14 mouse cellular contexts compared by ENCODE assay signal in genomic region chr17:27712832-27713231, GRCm38 (mm10). TPM values are rescaled to one million over a fixed set of nuclear protein-coding genes. Genes with fewer than 3 reads are reported as not detected.
A peak's percentile ranks its signal among the peaks of the same experiment; 100 is the strongest.
DNase-seq lines count a peak whose midpoint lies in the region; ATAC-seq lines count a peak whose summit lies in the region.
"Had no signal": no experiment of that assay in that cellular context is flagged by ENCODE, and none has a peak within 500 bp of the region (broad histone marks: within the 10 kb centered on the region; RNA-seq: fewer than 3 reads in every experiment).

No protein-coding gene starts in this region.

- H3K4me1 ChIP-seq in hindbrain, embryonic 13.5 days (replicated peaks): peaks cover 18% of the 10 kb centered on the region
- peaks cover 41% of the 10 kb centered on the region for H3K4me1 ChIP-seq in hindbrain, embryonic 10.5 days (replicated peaks)
- H3K4me1 ChIP-seq in midbrain, embryonic 14.5 days (ENCODE audit: control insufficient read depth, insufficient read depth, low read length): 0 out of 2 replicates have a peak, but pooled peaks cover 7% of the 10 kb centered on the region
- H3K4me1 ChIP-seq in midbrain, embryonic 10.5 days: peaks cover 40% of the 10 kb centered on the region
- H3K4me1 ChIP-seq in stomach, embryonic 16.5 days (ENCODE audit: control insufficient read depth, insufficient read depth, low read length): peaks cover 21% of the 10 kb centered on the region

- DNase-seq in adrenal gland, postnatal 10 days: peak; percentile 71
- DNase-seq in adrenal gland, adult 8-10 months: no peak
- DNase-seq in hindbrain, embryonic 10.5 days (ENCODE audit: low spot score): no peak
- DNase-seq in midbrain, embryonic 14.5 days: peak; percentile 40
- DNase-seq in midbrain, embryonic 10.5 days (ENCODE audit: low spot score): no peak
- DNase-seq in embryo, embryonic 10.5 days (ENCODE audit: low spot score): no peak
- DNase-seq: cerebellum, postnatal 36 days; liver; thymus, adult 2 months had no signal

- H3K4me3 ChIP-seq in hindbrain, embryonic 13.5 days: no peak overlapping the region
- no peak overlapping the region for H3K4me3 ChIP-seq in hindbrain, embryonic 10.5 days
- no peak overlapping the region for H3K4me3 ChIP-seq in midbrain, embryonic 14.5 days (replicated peaks; ENCODE audit: low read depth, low read length)
- no peak overlapping the region for H3K4me3 ChIP-seq in midbrain, embryonic 10.5 days
- no peak overlapping the region for H3K4me3 ChIP-seq in stomach, embryonic 16.5 days (replicated peaks; ENCODE audit: low read length)

- peaks cover 21% of the 10 kb centered on the region for H3K27me3 ChIP-seq in hindbrain, embryonic 13.5 days
- peaks cover 37% of the 10 kb centered on the region for H3K27me3 ChIP-seq in hindbrain, embryonic 10.5 days (ENCODE audit: insufficient read depth, poor library complexity, severe bottlenecking)
- no peaks in the 10 kb centered on the region for H3K27me3 ChIP-seq in midbrain, embryonic 14.5 days (ENCODE audit: control insufficient read depth, insufficient read depth, low read length)
- H3K27me3 ChIP-seq in midbrain, embryonic 10.5 days (ENCODE audit: low read depth, poor library complexity, severe bottlenecking): peaks cover 55% of the 10 kb centered on the region
- no peaks in the 10 kb centered on the region for H3K27me3 ChIP-seq in stomach, embryonic 16.5 days (ENCODE audit: control insufficient read depth, insufficient read depth, low read length)

- H3K4me2 ChIP-seq in hindbrain, embryonic 13.5 days: no peak overlapping the region
- no peak overlapping the region for H3K4me2 ChIP-seq in midbrain, embryonic 14.5 days (ENCODE audit: low read length)
- no peak overlapping the region for H3K4me2 ChIP-seq in stomach, embryonic 16.5 days (ENCODE audit: low read depth, low read length)

- 52% methylated on average over 1 of the region's 1 CpGs for WGBS in hindbrain, embryonic 13.5 days
- 89% methylated on average over 1 of the region's 1 CpGs for WGBS in hindbrain, embryonic 10.5 days
- WGBS in midbrain, embryonic 14.5 days: 54% methylated on average over 1 of the region's 1 CpGs
- 85% methylated on average over 1 of the region's 1 CpGs for WGBS in midbrain, embryonic 10.5 days
- WGBS in stomach, embryonic 16.5 days: 50% methylated on average over 1 of the region's 1 CpGs

- no peak overlapping the region for H3K9ac ChIP-seq in hindbrain, embryonic 13.5 days
- H3K9ac ChIP-seq in midbrain, embryonic 14.5 days (replicated peaks; ENCODE audit: low read length): no peak overlapping the region
- H3K9ac ChIP-seq in stomach, embryonic 16.5 days (ENCODE audit: low read length): 0 out of 2 replicates have a peak overlapping the region, but pooled peaks have one; percentile 19

- ATAC-seq in hindbrain, embryonic 13.5 days (ENCODE audit: low FRiP score): no peak
- ATAC-seq in midbrain, embryonic 14.5 days (ENCODE audit: low FRiP score, low TSS enrichment): no peak
- no peak for ATAC-seq in stomach, embryonic 16.5 days (ENCODE audit: insufficient read depth, low FRiP score)
- ATAC-seq: inflammation-experienced regulatory T-cells, adult 6 months had no signal

- H3K27ac ChIP-seq in hindbrain, embryonic 13.5 days: 0 out of 2 replicates have a peak overlapping the region, but pooled peaks have one; percentile 30
- H3K27ac ChIP-seq in hindbrain, embryonic 10.5 days: no peak overlapping the region
- H3K27ac ChIP-seq in midbrain, embryonic 14.5 days (replicated peaks; ENCODE audit: low read depth, low read length): no peak overlapping the region
- H3K27ac ChIP-seq in midbrain, embryonic 10.5 days (replicated peaks): no peak overlapping the region
- H3K27ac ChIP-seq in stomach, embryonic 16.5 days (ENCODE audit: low read length): no peak overlapping the region

- no peaks in the 10 kb centered on the region for H3K36me3 ChIP-seq in hindbrain, embryonic 13.5 days
- no peaks in the 10 kb centered on the region for H3K36me3 ChIP-seq in hindbrain, embryonic 10.5 days
- no peaks in the 10 kb centered on the region for H3K36me3 ChIP-seq in midbrain, embryonic 14.5 days (ENCODE audit: control insufficient read depth, insufficient read depth, low read length)
- no peaks in the 10 kb centered on the region for H3K36me3 ChIP-seq in midbrain, embryonic 10.5 days
- no peaks in the 10 kb centered on the region for H3K36me3 ChIP-seq in stomach, embryonic 16.5 days (ENCODE audit: control insufficient read depth, insufficient read depth, low read length)

- no peaks in the 10 kb centered on the region for H3K9me3 ChIP-seq in hindbrain, embryonic 13.5 days
- H3K9me3 ChIP-seq in hindbrain, embryonic 10.5 days: no peaks in the 10 kb centered on the region
- H3K9me3 ChIP-seq in midbrain, embryonic 14.5 days (ENCODE audit: control insufficient read depth, low read length): no peaks in the 10 kb centered on the region
- no peaks in the 10 kb centered on the region for H3K9me3 ChIP-seq in midbrain, embryonic 10.5 days (replicated peaks)
- H3K9me3 ChIP-seq in stomach, embryonic 16.5 days (replicated peaks; ENCODE audit: control insufficient read depth, low read length): no peaks in the 10 kb centered on the region

RNA-seq across cellular contexts. Expression of gene Spdef, which starts 15.9 kb away (rescaled TPM):
- total RNA-seq in adrenal gland, postnatal 10 days (2021): not detected
- under 1 TPM in 1 of 4 experiments, not detected in 3; 0.37 TPM for total RNA-seq in adrenal gland, adult 8-10 months (2022)
- 0.60 TPM in 2 replicates for polyA plus RNA-seq in hindbrain, embryonic 13.5 days (2015; fragmentation: Nextera tagmentation; extraction: Ambion mirVana)
- 0.13 and 0.31 TPM in 2 replicates for polyA plus RNA-seq in hindbrain, embryonic 10.5 days (2016; fragmentation: Nextera tagmentation; extraction: Ambion mirVana)
- 1.5 and 2.7 TPM in 2 replicates for polyA plus RNA-seq in midbrain, embryonic 14.5 days (2014; fragmentation: Nextera tagmentation; extraction: Ambion mirVana)
- polyA plus RNA-seq in midbrain, embryonic 10.5 days (2016; fragmentation: Nextera tagmentation; extraction: Ambion mirVana): 0.16 and 0.25 TPM in 2 replicates
- polyA plus RNA-seq in stomach, embryonic 16.5 days (2015; fragmentation: Nextera tagmentation; extraction: Ambion mirVana): 22.5 and 28.4 TPM in 2 replicates
- total RNA-seq: granulocyte monocyte progenitor cell, adult 5-6 weeks; megakaryocyte progenitor cell, adult 5-6 weeks had no signal
- polyA plus RNA-seq: inflammation-experienced regulatory T-cells, adult 6 months had no signal

RNA-seq across cellular contexts. Expression of gene Pacsin1, which starts 57.5 kb away (rescaled TPM):
- 1 to 10 TPM; 3.2 to 4.6 TPM for total RNA-seq in adrenal gland, postnatal 10 days (2021)
- total RNA-seq in adrenal gland, adult 8-10 months (2022): 10 to 100 TPM in 1 of 4 experiments, 1 to 10 TPM in 3; 3.9 to 11.2 (median 7.9) TPM
- polyA plus RNA-seq in hindbrain, embryonic 13.5 days (2015; fragmentation: Nextera tagmentation; extraction: Ambion mirVana): 27.9 and 31.0 TPM in 2 replicates
- polyA plus RNA-seq in hindbrain, embryonic 10.5 days (2016; fragmentation: Nextera tagmentation; extraction: Ambion mirVana): 3.4 and 3.6 TPM in 2 replicates
- polyA plus RNA-seq in midbrain, embryonic 14.5 days (2014; fragmentation: Nextera tagmentation; extraction: Ambion mirVana): 33.0 and 42.1 TPM in 2 replicates
- polyA plus RNA-seq in midbrain, embryonic 10.5 days (2016; fragmentation: Nextera tagmentation; extraction: Ambion mirVana): 3.1 and 3.3 TPM in 2 replicates
- 1.2 and 1.6 TPM in 2 replicates for polyA plus RNA-seq in stomach, embryonic 16.5 days (2015; fragmentation: Nextera tagmentation; extraction: Ambion mirVana)
- total RNA-seq: granulocyte monocyte progenitor cell, adult 5-6 weeks; megakaryocyte progenitor cell, adult 5-6 weeks had no signal

Comparison
In these comparisons a context has a peak if more than half of its experiments do, and no peak if none do; other contexts are left out.
1. DNase-seq: peak in adrenal gland, postnatal 10 days (single experiment) and midbrain, embryonic 14.5 days (single experiment); none in adrenal gland, adult 8-10 months (single experiment), hindbrain, embryonic 10.5 days (single experiment), midbrain, embryonic 10.5 days (single experiment) and embryo, embryonic 10.5 days (single experiment).